Mouse (Mus musculus) brain, embryonic 14.5 days (tissue): ENCODE measurements around the gene Gm49486. TPM values are rescaled to one million over a fixed set of nuclear protein-coding genes. Genes with fewer than 3 reads are reported as not detected.

ENCODE experiments used
- DNase-seq: peaks from one replicate; pipeline ENCODE4 v3.0.0-alpha.2; 2011; ENCODE audit warnings: low read depth
- CTCF ChIP-seq: fragments of 200-500 bp; IDR thresholded peaks from 2 replicates; pipeline ENCODE4 v1.5.1; 2012; ENCODE audit warnings: inconsistent platforms, mild to moderate bottlenecking, moderate library complexity, borderline replicate concordance; ENCODE audit not compliant: insufficient read depth, insufficient read length; ENCODE audit errors: extremely low read depth
- POLR2A ChIP-seq: fragments of 200-500 bp; IDR thresholded peaks from 2 replicates; pipeline ENCODE4 v1.6.1; 2012; ENCODE audit warnings: mild to moderate bottlenecking, inconsistent platforms, borderline replicate concordance; ENCODE audit not compliant: poor library complexity, insufficient read depth, insufficient read length, severe bottlenecking; ENCODE audit errors: extremely low read depth
- polyA plus RNA-seq: library from polyadenylated mRNA; depleted of rRNA; stranded (reverse); fragments of >200 nt; gene quantifications from 2 replicates; pipeline ENCODE4 v1.2.3, GENCODE M21; 2012

Gm49486 gene
- polyA plus RNA-seq, 1 experiment, result 2.5 TPM

GRCm38 (mm10) chr15:79244071-79244893 lies 15.1 kb downstream of the Gm49486 start:
- DNase-seq, result no peak
- TF ChIP-seq POLR2A (no peak), CTCF (no peak)

DNA sequence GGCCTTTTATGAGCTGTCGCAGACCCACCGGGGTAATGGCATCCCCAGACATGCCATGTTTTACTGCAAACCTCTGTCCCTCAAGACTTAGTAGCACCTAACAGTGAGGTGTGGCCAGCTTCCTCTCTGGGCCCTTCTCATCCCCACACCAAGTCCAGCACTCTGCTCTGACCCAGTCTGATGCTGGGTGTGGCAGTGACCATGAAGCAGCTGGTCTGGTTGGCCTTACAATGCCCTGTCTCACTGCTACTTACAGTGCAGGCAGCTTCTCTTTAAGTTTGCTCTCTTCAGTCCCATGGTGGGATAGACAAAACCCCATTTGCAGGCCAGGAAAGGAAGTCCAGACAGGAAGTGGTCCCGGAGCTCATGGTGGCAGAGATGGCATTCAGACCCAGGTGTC lies 16.1 kb downstream of the Gm49486 start:
- no peak for TF ChIP-seq POLR2A
- no peak for TF ChIP-seq CTCF
- no peak for DNase-seq

DNA sequence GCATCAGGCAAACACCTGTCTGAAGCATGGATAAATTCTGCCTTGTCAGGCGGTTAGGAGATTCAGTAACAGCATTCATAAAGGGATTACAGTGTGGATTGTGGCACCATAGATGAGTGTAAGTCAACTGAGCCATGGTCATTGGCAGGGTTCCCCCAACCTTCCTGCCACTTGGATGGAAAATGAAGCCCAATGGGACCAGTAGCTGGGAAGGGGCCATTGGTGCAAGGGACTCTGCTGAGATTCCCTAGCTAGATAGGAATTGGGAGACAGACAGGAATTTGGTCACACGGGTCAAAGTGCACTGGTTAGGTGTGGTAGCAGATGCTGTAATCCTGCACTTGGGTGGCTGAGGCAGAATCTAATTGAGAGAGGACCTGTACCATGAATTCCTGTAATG lies 21.0 kb downstream of the Gm49486 start:
- TF ChIP-seq POLR2A, result no peak
- TF ChIP-seq CTCF, result no peak
- DNase-seq, result no peak

- DNase-seq, result no peak
- TF ChIP-seq CTCF, result no peak
- TF ChIP-seq POLR2A, result no peak
These were observed 22.0 kb downstream of the Gm49486 start for GRCm38 (mm10) chr15:79251168-79251567.

- peak; percentile 43 for DNase-seq
- TF ChIP-seq POLR2A (no peak), CTCF (peak; percentile 27; the same call in 1 of the 2 replicates)
These were observed 22.7 kb downstream of the Gm49486 start for GRCm38 (mm10) chr15:79251781-79252491.

DNA sequence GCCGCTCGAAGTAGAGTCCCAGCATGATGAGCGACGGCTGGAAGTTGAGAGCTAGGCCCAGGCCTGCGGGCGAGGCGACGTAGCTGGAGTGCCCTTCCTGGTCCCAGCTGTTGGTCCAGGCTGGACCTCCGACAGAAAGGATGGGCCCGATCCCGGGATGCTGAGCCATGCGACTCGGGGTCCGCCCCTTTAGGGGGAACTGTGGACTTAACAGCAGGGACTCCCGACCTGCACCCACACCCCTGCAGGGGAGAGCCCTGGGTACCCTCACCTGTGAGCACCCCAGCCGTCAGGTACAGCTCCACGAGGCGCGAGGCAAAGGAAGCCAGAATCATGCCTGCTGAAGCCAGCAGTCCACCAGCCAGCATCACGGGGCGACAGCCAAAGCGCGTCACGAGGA lies 23.4 kb downstream of the Gm49486 start:
- TF ChIP-seq CTCF (no peak), POLR2A (no peak)
- no peak for DNase-seq

GRCm38 (mm10) chr15:79254661-79255060 lies 25.5 kb downstream of the Gm49486 start, which contains the start of gene Slc16a8:
Slc16a8 (minus strand) TSS chr15:79254761.
- no peak for TF ChIP-seq POLR2A
- TF ChIP-seq CTCF, result no peak
- no peak for DNase-seq

DNA sequence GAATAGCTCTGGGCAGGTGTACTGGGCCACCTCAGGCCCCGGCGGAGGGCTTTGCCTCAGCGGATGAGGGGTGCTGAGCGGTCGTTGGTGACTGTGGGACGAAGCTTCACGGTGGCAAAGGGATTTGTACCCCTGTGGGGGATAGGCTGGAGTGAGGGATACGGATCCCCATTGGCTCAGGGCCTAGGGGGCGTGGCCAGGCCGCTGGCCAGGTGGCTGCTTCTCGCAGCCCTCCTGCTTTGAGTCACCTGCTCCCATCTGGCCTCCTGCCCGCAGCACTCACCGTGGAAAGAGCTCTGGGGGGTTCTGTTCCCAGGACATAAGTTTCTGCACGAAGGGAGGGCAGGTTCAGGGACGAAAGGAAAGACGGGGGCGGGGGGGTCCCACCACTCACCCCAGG lies 29.3 kb downstream of the Gm49486 start:
- no peak for TF ChIP-seq POLR2A
- TF ChIP-seq CTCF, result no peak
- DNase-seq, result no peak

DNA sequence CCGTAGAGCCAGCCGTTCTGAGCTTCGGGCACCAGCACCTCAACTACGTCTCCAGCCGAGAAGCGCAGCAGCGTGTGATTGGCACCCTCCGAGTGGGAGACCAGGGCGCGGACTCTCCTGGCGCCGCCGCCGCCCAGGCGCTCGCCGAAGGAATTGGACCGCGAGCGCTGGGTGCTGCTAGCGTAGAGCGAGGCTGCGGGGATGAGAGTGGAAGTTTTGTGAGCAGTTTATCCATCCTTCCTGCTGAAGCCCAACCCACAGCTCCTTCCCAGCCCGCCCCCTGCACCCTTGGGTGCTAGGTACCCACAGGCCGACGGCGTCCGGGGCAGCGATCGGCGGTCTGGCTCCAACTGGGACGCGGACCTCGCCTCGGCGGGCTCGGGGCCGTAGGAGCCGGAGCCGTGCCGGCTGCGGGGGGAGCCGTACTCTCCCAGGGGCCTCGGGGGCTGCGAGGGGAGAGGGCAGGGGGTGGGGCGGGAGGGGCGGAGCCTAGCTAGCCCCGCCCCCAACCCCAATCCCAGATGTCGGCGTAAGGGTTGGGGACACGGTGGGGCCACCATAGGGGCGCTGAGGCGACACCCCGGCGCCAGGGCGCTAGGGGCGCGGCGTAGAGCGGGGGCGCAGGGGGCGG lies 32.0 kb downstream of the Gm49486 start:
- DNase-seq, result peak; percentile 35
- TF ChIP-seq CTCF (no peak), POLR2A (no peak)

DNA sequence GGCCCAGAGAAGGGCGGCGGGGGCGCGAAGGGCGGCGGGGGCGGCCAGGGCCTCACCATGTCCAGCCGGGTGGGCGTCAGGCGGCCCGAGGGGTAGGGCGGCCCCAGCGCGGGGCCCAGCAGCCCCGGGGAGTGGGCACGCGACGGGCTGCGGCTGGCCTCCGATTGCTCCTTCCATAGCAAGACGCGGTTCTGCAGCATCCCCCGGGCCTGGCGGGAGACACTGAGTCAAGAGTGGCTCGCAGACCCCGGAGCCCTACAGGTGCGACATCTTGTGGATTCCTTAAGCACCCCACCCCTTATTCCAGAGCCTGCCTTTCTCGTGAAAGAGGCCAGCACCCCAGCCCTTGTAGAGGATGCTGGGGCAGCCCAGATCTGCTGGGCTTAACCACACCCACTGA lies 32.6 kb downstream of the Gm49486 start:
- peak; percentile 44 for DNase-seq
- TF ChIP-seq POLR2A (no peak), CTCF (no peak)

DNA sequence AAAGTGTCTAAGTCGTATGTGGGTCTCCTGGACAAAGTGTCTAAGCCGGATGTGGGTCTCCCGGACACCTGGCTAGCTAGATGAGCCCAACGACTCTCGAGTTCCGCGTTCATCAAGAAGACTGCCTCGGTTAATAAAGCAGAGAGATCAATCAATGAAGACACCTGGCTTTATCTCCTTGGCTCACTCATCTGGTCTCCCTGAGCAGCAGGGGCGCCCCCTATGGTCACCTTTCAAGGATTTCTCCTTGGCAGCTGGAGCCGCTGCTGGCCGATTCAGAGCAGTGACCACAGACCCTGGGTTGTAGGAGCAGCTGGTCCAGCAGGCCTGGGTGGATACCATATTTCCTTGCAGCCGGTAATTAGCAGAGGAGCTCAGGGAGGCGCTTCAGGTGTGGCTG lies 33.2 kb downstream of the Gm49486 start:
- peak; percentile 50 for DNase-seq
- TF ChIP-seq CTCF (peak; percentile 49; the same call in 1 of the 2 replicates), POLR2A (no peak)

- no peak for TF ChIP-seq POLR2A
- TF ChIP-seq CTCF, result no peak
- no peak for DNase-seq
These were observed 33.7 kb downstream of the Gm49486 start for GRCm38 (mm10) chr15:79262786-79263309.
